Mouse (Mus musculus): ENCODE data around the gene Olfr1283.

- TF ChIP-seq CTCF (IDR thresholded peaks at IDR 0.05; ENCODE audit: control insufficient read depth, insufficient read depth, insufficient replicate concordance, low read depth, low read length): no peak
- TF ChIP-seq POLR2A (IDR thresholded peaks at IDR 0.05; ENCODE audit: control insufficient read depth, low read depth, low read length): no peak
Observed at GRCm38 (mm10) chr2:111375222-111375621, 8.6 kb downstream of the Olfr1283 start, which contains the start of gene Olfr1284.

Measured in testis, adult 2 months (tissue).